Mouse (Mus musculus) testis, adult 2 months (tissue): ENCODE data around the gene Car3.

Experiments used
- CTCF ChIP-seq: fragments of 200-500 bp; IDR thresholded peaks from 2 replicates; pipeline ENCODE4 v1.5.1; 2012; ENCODE audit warnings: low read depth, mild to moderate bottlenecking, inconsistent platforms, low read length, moderate library complexity; ENCODE audit not compliant: control insufficient read depth, insufficient read depth, insufficient replicate concordance
- POLR2A ChIP-seq: fragments of 200-500 bp; IDR thresholded peaks from 2 replicates; pipeline ENCODE4 v1.6.1; 2012; ENCODE audit warnings: low read depth, mild to moderate bottlenecking, inconsistent platforms, low read length, moderate library complexity; ENCODE audit not compliant: control insufficient read depth

- TF ChIP-seq POLR2A (no peak), CTCF (no peak)
Measured at GRCm38 (mm10) chr3:14903380-14903779, 40.1 kb downstream of the Car3 start.
